Mouse (Mus musculus) thymus, adult 2 months (tissue): ENCODE measurements around the gene Ptprj.

Experiments
- CTCF ChIP-seq: fragments of 200-500 bp; IDR thresholded peaks from 2 replicates; pipeline ENCODE4 v1.5.1; 2012; ENCODE audit warnings: mild to moderate bottlenecking, control low read depth, low read length, moderate library complexity, borderline replicate concordance; ENCODE audit not compliant: control insufficient read depth, poor library complexity, insufficient read depth; ENCODE audit errors: extremely low read depth
- POLR2A ChIP-seq: fragments of 200-500 bp; IDR thresholded peaks from 2 replicates; pipeline ENCODE4 v1.6.1; 2012; ENCODE audit warnings: mild to moderate bottlenecking, low read length, control low read depth, moderate library complexity; ENCODE audit not compliant: control insufficient read depth, poor library complexity, insufficient read depth; ENCODE audit errors: extremely low read depth

DNA sequence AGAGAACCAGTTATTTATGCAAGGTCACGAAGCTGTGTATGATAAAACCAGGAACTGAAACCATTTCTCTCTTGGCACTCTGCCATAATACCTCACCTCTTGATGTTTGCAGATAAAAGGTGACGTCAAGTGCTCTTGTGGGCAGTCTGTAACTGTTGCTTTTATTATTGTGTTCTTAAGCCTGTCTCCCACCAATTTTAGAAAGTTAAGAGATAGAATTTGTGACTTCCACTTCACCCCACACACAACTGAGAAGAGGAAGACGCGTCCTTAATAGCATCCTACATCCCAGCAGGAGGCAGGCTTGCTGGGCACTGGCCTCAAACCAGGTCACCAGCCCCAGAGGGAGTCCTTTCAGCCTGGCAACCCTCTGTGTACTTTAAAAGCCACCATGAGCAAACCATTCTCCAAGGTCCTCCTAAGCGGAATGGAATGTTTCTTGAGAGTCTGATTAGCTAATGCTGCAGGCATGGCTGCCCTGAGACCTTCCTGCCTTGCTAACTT, 3.2 kb upstream of the Ptprj start:
- TF ChIP-seq POLR2A: no peak
- TF ChIP-seq CTCF: no peak
